Mouse (Mus musculus): ENCODE data around the gene Bbs12.
A peak's percentile ranks its signal among the peaks of the same experiment; 100 is the strongest.

The Bbs12 gene

DNA sequence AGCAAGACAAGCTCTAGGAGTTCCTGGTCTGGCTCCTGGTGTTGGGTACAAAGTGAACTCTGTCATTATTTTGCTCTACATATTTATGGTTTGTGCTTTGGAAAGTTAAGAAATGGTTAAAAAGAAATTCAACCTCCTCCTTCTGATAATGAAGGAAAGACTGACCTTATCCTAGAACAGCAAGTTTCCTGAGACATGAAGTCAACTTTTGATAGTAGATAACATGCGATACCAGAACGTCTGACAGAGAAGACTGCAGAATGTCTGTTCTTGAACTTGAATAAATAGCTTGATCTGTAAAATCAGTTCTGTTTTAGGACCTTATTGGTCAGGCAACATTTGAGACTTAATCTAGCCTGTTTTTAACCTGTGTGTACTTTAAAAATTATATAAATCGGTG, 14.3 kb downstream of the Bbs12 start:
- DNase-seq (ENCODE audit: low spot score): no peak

DNA sequence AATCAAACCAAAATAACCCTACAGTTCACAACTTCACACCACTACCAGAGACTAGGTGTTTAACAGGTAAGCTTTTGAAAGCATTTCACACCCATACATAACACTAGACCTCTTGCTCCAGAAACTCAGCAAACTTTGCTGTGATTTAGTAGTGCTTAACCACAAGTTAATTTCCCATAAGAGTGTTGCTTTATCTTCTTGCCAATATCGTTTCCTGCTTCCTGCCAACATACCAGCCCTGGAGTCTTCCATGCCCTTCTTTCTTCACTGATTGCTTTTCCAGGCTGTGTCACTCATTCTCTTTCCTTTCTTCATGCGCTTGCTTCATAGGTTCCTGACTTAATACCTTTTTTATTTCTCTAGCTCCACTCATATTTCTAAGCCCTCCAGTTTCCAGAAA, 16.1 kb downstream of the Bbs12 start:
- DNase-seq (ENCODE audit: low spot score): no peak

DNA sequence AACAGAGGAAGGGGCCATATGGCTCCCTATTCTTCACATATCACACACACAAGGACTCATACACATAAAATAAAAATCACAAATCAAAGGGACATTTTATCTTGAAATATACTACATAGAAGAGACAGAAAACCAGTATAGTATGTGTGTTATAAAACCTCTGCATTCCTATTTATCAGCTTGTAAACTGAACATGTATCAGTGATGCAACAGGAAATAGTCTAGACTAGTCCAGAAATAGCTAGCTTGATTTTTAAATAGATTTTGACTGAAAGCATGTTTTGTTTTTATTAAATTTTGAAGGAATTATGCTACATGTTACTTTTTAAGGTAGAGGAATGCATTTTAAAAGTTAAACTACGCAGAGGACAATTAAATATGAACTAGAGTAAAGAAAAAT, 17.6 kb downstream of the Bbs12 start:
- no peak for DNase-seq (ENCODE audit: low spot score)

DNA sequence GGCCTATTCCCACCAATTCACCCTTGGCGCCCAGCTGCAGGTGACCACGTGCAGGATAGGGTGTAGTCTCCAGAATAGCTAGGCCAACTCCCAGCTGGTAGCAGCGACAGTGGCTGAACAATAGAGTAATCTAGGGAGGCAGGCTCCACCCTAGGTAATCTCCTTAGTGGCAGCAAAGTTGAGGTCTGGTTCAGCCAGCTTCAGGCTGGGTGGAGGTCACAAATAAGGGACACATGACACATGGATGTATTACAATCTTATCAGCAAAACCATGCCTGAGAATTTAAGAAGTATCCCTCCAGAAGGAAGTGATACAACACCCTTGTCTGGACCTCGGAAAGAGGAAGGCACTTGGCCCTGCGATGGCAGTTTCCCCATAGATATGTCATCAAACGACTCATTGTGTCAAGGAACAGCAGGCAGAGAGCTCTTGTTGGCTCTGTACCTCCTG, 19.7 kb downstream of the Bbs12 start:
- no peak for DNase-seq (ENCODE audit: low spot score)

DNA sequence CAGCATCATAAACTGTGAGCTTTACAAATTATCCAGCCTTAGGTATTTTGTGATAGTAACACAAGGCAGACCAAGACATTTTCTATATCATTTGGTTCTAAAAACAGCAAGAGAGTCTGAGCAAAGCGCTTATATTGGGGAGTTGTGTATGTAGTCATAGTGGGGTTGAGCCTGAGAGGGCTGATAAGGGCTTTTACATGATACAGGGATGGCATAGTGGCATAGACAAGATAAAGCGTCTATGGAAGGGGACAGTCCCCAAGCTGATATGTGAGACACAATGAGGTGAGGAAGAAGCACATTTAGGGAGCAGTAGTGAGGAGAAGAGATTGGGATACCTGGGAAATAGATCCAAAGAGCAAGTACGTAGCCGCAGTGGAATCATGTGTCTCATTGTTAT, 21.7 kb downstream of the Bbs12 start:
- DNase-seq (ENCODE audit: low spot score): no peak

DNA sequence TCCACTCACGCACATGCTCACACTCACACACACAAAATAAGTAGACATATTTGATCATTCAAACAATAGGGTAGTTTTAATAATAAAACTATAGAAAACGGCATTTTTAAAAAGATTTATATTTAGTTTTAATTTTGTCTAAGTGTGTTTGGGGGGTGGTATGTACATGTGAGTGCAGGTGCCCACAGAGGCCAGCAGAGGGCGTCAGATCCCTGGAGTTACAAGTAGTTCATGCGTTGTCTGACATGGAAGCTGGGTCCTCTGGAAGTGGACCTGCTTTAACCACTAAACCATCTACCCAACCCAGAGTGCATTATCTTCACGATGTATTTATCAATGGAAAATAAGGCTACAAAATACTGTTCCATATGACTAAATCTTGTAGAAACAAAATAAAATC, 28.8 kb downstream of the Bbs12 start:
- no peak for DNase-seq (ENCODE audit: low spot score)

DNA sequence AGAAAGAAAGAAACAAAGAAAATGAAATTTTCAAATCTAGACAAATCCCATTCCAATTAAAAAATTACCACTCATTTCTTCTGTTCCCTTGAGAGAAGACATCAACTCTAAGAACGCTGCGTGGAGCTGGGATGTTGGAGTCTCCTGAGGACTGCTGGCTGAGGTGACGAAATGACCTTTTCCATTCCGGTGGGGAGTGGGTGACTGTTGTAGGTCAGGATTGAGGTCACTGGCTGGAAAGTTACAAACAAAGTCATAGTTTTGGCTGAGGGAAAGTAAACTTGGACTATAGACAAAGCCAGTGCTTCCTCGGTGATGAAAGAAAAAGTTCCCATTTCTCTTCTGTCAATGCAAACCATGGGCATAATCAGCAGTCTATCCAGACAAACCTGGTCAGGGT, 30.5 kb downstream of the Bbs12 start:
- DNase-seq (ENCODE audit: low spot score): no peak

DNA sequence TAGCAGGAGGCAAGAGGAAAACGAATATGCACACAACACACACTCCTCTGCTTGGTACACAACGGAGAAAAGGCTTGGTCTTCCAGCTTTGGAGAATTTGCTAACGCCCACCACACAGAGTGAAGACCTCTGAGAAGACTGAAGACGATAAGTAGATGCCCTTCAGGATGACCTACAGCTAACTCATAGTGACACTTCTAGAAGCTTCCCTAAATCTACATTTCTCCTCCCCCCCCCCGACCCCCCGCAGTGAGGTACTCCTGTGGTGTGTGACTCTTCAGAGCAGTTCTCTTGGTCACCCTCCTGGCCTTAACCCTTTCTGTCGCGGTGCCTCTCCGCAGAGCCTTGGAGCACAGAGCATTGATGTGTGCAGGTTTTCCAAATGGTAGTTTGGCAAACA, 35.3 kb downstream of the Bbs12 start:
- DNase-seq (ENCODE audit: low spot score): no peak

DNA sequence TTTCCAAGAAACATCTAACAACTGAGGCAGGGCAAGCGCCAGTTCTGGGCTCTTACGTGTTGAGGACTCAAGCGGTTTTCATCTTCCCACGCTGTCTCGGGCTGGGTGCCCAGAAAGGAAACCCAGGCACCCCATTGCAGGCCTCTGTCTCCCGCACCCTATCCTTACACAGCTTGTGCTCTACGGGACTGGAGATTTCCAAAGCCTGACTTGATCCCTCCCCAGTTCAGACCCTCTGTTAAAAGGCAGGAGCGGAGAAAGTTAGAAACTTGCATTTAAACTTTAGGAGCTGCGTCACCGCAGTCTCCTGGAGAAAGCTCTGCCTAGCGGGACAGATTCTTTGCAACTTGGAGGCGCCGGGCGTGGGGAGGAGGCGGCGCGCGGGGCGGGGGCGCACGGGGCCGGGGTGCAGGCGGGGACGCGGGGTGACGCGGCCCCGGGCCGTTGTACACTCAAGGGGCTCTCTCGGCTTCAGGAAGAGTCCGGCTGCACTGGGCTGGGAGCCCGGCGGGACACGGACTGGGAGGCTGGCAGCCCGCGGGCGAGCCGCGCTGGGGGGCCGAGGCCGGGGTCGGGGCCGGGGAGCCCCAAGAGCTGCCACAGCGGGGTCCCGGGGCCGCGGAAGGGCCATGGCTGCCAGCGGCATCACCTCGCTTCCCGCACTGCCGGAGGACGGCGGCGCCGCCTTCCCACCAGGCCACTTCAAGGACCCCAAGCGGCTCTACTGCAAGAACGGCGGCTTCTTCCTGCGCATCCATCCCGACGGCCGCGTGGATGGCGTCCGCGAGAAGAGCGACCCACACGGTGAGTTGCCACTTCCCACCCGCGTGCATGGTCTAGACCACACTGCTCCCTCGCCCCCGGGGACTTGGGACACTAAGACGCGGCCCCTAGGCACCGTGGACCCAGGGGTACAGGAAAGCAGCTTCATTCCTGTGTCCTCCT, 36.1 kb downstream of the Bbs12 start, which contains the start of gene Fgf2:
Fgf2 (plus strand) TSS at position 126 of the 945 bp plus-strand sequence.
- peak; percentile 37 for DNase-seq (ENCODE audit: low spot score)

DNA sequence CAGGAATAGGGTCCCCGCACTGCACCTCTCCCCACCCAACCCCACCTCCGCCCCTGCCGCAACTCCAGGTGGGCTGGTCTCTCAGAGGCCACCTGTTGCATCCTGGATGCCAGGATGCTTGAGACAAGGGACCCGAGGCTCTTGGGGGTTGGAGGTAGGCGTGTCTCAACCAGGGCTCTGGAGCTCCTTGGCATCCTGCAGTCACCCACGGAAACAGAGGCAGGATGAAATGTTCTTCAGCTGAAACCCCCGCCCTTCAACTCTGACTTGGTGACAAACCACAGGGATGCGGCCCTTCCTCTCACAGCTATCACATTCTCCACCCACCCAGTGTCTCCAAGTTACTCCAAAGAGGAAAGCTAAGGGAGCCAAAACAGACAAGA, 36.8 kb downstream of the Bbs12 start:
- peak; percentile 4 for DNase-seq (ENCODE audit: low spot score)

DNA sequence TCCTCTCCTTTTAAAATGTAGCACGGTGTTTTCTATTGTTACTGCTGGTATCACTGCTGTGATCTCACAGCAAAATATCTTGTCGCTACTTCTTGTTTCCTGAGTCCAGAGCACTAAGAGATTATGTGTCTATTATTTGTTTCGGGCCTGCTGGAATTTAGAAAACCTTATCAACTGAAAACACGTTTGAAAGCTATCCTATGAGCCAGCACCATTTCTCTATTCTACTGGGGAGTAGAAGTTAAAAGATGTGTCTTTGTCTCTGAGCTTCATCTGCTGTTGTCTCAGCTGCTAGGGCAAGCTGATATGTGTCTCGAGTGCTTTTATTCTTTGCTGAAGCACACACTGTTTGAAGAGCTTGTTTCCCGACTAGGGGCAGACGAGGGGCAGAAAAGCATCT, 38.0 kb downstream of the Bbs12 start:
- DNase-seq (ENCODE audit: low spot score): no peak

DNA sequence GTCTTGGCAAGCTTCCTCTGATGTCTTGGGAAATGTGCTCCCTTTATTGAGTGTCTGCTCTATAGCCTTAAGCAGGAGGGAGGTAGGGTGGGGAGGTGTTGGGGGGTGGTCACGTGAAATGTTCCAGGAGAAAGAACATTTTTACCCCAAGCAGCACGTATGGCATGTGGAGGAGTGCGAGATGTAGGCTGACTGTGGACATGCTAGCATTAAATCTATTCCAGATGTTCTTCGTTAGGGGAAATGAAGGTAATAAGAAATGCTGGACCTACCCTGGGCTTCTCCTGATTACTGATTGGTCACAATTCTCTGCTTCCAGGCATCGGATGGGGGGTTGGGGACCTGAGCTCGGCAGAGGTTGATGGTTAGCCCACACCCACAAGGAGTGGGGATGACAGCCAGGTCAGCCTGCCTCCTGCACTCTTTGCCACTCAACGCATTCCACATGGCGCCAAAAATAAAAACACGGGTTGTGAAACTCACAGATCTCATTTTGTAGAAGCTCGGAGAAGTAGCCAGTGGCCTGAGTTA, 41.7 kb downstream of the Bbs12 start:
- no peak for DNase-seq (ENCODE audit: low spot score)

DNA sequence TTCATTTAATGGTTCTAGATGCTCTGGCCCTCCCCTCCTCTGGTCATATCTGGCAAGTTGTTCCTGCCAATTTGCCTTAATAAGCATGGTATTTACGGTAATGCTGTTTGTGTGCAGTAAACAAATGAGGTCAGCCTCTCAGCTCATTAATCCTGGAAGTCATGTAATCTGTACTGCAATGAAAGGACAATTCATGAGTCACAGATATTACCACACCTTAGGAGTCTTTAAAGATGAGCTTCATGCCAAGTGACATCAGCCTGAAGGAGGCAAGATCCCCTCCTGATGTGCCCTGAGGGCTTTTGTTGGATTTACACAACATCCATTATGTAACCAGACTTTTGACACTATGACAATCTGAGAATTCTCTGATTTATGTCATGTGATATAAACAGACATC, 42.4 kb downstream of the Bbs12 start:
- no peak for DNase-seq (ENCODE audit: low spot score)

DNA sequence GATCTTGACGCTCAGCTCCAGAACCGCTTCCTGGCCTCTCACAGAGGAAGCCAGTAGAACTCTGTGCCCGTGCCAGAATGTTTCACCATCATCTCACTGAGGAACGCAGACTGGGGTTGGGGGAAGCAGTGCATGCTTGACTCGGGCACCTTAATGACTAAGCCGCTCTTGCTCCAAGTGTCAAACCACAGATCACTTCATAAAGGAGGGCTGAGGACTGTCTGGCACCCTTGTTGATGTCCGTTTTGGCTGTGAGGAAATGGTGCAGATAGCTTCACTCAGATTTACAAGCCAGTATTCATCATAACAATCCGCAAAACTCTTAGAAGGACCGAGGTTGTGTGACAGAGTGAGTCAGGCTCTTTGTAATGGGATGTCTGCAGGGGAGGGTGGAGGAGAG, 48.4 kb downstream of the Bbs12 start:
- no peak for DNase-seq (ENCODE audit: low spot score)

DNA sequence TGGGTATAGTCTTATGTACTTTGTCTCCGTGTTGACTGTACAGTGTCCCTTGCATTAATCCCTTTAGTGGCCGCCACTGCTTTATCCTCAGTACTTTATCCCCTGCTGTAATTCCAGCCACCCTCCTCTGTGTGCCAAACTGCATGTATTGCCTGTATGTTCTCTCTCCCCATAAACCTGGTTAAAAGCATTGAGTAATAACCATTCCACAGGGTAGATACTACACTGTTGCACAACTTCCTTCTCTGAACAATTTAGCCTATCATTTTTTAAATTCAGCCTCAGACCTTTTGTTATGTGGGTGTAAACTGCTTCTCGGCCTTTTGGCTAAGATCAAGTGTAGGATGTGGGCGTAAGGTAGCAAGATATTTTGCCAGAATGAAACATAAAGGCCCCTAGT, 52.8 kb downstream of the Bbs12 start:
- no peak for DNase-seq (ENCODE audit: low spot score)

DNA sequence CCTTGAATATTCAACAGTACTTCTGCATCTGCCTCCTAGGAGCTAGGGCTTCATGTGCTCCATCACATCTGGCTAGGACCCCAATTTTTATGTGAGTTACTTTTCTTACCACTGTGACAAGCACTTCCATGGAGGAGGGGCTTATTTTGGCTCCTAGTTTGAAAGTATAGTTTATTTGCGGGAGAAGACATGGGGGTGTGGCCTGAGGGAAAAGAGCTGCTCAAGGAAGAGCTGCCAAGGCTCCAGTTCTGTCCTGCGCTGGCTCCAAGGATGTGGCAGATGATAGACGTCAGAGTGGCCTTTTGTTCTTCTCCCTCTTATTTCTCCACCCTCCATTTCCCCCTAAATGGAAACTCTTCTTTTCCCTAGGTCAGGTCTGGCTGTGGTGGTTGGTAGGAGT, 53.6 kb downstream of the Bbs12 start:
- DNase-seq (ENCODE audit: low spot score): no peak

DNA sequence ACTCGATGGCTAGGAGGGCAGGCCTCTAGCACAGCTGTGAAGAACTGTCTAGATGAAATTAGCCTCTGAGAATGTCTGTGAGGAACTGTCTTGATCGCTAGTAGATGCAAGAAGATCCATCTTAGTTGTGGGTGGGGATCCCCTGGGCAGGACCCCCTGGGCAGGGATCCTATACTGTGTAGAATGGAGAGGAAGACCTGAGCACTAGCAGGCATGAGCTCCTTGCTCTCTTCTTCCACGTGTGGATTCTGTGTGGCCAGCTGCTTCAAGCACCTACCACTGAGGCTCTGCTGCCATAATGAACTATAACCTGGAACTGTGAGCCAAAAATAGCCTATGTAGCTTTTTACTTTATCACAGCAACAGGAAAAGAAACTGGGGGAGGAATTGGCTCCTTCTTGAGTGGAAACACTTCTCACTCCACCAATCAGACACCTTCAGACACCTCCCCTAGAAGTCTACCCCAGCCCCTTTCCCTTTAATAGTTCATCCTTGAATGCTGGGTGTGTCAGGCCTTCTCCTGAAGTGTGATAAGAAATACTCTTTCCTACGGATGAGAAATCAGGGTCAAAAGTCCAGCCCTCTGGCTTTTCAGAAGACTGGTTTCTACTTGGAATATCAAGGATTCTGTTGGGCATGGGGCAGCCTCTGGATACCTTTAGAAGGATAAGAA, 54.2 kb downstream of the Bbs12 start:
- no peak for DNase-seq (ENCODE audit: low spot score)

DNA sequence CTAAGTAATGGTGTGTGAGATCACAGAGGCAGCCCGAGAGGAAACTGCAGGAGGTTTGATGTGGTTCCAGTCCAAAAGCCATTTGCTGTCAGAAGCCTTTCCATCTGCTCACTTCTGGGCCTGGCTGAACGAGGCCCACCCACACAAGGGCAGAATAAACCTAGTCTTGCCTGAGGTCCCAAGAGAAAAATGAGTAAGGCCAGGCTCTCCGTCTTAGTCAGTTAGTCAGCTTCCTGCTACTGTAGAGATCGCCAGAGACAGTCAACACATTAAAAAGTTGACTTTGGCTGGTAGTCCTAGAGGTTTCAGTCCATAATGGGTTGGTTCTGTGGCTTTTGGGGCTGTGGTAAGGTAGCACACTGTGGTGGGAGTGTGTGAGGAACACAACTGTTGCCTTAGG, 58.1 kb downstream of the Bbs12 start:
- no peak for DNase-seq (ENCODE audit: low spot score)

All from T-cell, adult 2 months (primary cell).